Mouse (Mus musculus) C2C12 (cell line): ENCODE measurements at regions not wholly inside any gene's neighbourhood (a gene's known extent, or its start where the extent isn't known, plus 50 kb on each side); places are given as distances from the start of the nearest gene placed in this dataset.

Experiments used
- CTCF ChIP-seq: IDR thresholded peaks from one replicate; pipeline ENCODE4 v1.5.1; 2011; ENCODE audit not compliant: control insufficient read depth, insufficient read depth, insufficient read length
- MAX ChIP-seq: IDR thresholded peaks from one replicate; pipeline ENCODE4 v1.6.1; 2011; ENCODE audit warnings: mild to moderate bottlenecking, control low read depth

DNA sequence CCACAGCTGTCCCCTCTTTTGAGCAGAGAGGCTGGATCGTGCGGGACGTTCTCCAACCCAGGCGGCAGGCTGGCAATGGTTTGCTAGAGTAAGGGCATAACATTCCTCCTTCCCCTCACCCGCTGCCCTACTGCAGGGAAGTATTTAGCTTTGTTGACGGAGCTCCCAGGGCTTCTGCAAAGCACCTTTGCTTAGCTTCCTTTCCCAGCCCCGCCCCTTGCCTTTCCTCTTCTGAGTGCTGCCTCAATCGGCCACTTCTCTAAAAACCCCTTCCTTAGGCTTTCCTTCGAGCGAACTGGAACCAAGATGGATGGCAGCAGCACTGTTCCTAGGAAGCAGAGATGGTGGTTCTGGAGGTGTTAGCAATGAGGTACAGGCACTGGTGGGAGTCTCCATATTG lies 183.2 kb upstream of the Adgrl2 start:
- TF ChIP-seq MAX (no peak), CTCF (no peak)
